Mouse (Mus musculus): Measurements from ENCODE around the gene Atoh7. TPM values are rescaled to one million over a fixed set of nuclear protein-coding genes. Genes with fewer than 3 reads are reported as not detected.

The Atoh7 gene
- total RNA-seq, 2 experiments from 2014 or later, result not detected

GRCm38 (mm10) chr10:63136436-63136835 is 37.0 kb downstream of the Atoh7 start:
- intact Hi-C loops (cut with DNase I), result no loop called here

GRCm38 (mm10) chr10:63142660-63143059 is 43.2 kb downstream of the Atoh7 start:
- intact Hi-C loops (cut with DNase I), result loop anchor here (5.0 kb wide), 1 partner anchor 235 kb away; no protein-coding TSS in a partner anchor
- DNase-seq, result no peak

More at GRCm38 (mm10) chr10:63136436-63136835, 37.0 kb downstream of the Atoh7 start:
- no peak for DNase-seq

Other genes starting within 250 kb of the Atoh7 start
- 1 to 10 TPM; 2.2 to 4.2 TPM for gene Tet1, start 190.7 kb upstream of the Atoh7 start, total RNA-seq (2021)
- gene Slc25a16, start 179.0 kb upstream of the Atoh7 start, total RNA-seq (2021), result 10 to 100 TPM; 15.0 to 15.4 TPM
- under 1 TPM; 0.39 to 0.43 TPM for gene Dna2, start 152.6 kb upstream of the Atoh7 start, total RNA-seq (2021)
- 1 to 10 TPM; 4.3 to 7.5 TPM for gene Rufy2, start 119.4 kb upstream of the Atoh7 start, total RNA-seq (2021)
- gene Hnrnph3, start 75.4 kb upstream of the Atoh7 start, total RNA-seq (2021), result 10 to 100 TPM; 14.2 to 15.3 TPM
- gene Pbld2, start 75.3 kb upstream of the Atoh7 start, total RNA-seq (2021), result 1 to 10 TPM; 2.7 to 3.2 TPM
- gene Pbld1, start 39.5 kb upstream of the Atoh7 start, total RNA-seq (2021), result under 1 TPM; 0.32 to 0.89 TPM
- 100 to 1,000 TPM; 252 to 293 TPM for gene Mypn, start 104.3 kb downstream of the Atoh7 start, total RNA-seq (2021)
- gene Herc4, start 144.2 kb downstream of the Atoh7 start, total RNA-seq (2021), result 10 to 100 TPM; 18.7 to 21.8 TPM

All from gastrocnemius, postnatal 36 days (tissue).